Mouse (Mus musculus): ENCODE measurements around the gene Fam217b. TPM values are rescaled to one million over a fixed set of nuclear protein-coding genes. Genes with fewer than 3 reads are reported as not detected.

Gene Fam217b
- polyA plus RNA-seq, 1 experiment: 2.9 TPM

DNA sequence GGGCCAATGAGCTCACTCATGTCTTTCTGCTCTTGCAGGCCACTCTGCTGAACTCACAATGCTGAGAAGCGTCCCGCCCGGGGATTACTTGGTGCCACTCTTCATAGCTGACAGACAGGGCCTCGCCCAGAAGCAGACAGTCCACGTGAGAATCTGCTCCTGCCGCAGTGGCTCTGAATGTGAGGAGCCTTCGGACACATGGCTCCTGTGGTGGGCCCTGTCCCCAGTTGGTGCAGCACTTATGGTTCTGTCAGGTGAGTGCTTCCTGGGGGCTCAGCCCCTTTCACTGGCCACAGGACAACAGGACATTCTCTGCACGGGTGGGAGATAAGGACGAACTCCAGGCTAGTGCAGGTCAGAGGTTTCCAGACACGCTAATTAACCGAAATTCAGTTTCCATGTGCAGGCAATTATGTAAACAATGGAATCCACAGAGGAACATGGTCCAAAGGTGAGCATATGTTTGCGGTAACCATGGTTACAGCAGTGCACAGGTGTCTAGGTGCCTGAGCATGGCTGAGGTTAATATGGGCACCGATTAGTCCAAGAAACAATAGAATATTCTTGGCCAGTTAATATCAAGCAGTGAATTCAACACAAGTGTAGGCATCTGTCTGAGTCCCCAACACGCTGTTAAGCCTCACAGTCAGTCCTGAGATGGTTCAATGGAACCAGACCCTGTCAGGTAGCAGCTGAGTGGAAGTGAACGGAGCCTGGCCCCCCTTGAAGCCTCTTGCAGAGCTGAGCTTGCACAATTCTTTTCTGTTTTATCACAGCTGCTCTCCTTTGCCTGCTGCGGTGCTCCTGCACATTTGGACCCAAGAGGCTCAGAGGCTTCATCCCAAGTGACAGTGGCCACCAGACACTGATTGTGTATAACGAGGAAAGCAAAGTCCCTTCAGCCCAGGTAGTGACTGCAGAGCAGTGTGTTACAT is 57.5 kb downstream of the Fam217b start:
- Histone ChIP-seq H3K9ac (ENCODE audit: low read depth, poor library complexity, severe bottlenecking) (no peak overlapping the region), H3K4me1 (ENCODE audit: control insufficient read depth, insufficient read depth, low read length) (no peaks in the 10 kb centered on the region), H3K36me3 (ENCODE audit: control insufficient read depth, insufficient read depth, low read length, poor library complexity, severe bottlenecking) (no peaks in the 10 kb centered on the region), H3K27ac (ENCODE audit: insufficient read depth, low read length) (no peak overlapping the region), H3K9me3 (replicated peaks; ENCODE audit: control insufficient read depth, insufficient read depth, low read length, poor library complexity, severe bottlenecking) (no peaks in the 10 kb centered on the region), H3K27me3 (ENCODE audit: control insufficient read depth, insufficient read depth, low read length, poor library complexity, severe bottlenecking) (no peaks in the 10 kb centered on the region), H3K4me3 (ENCODE audit: low read depth, low read length) (no peak overlapping the region)
- TF ChIP-seq EP300 (IDR thresholded peaks at IDR 0.05; ENCODE audit: insufficient read depth, low read depth, low read length) (no peak), CTCF (IDR thresholded peaks at IDR 0.05; ENCODE audit: low read depth, low read length) (no peak), POLR2A (IDR thresholded peaks at IDR 0.05; ENCODE audit: insufficient read depth, low read length) (no peak)

- Histone ChIP-seq H3K4me1 (ENCODE audit: control insufficient read depth, insufficient read depth, low read length) (no peaks in the 10 kb centered on the region), H3K9ac (ENCODE audit: low read depth, poor library complexity, severe bottlenecking) (no peak overlapping the region), H3K27me3 (ENCODE audit: control insufficient read depth, insufficient read depth, low read length, poor library complexity, severe bottlenecking) (no peaks in the 10 kb centered on the region), H3K27ac (ENCODE audit: insufficient read depth, low read length) (no peak overlapping the region), H3K9me3 (replicated peaks; ENCODE audit: control insufficient read depth, insufficient read depth, low read length, poor library complexity, severe bottlenecking) (no peaks in the 10 kb centered on the region), H3K4me3 (ENCODE audit: low read depth, low read length) (no peak overlapping the region), H3K36me3 (ENCODE audit: control insufficient read depth, insufficient read depth, low read length, poor library complexity, severe bottlenecking) (no peaks in the 10 kb centered on the region)
- TF ChIP-seq EP300 (IDR thresholded peaks at IDR 0.05; ENCODE audit: insufficient read depth, low read depth, low read length) (no peak), POLR2A (IDR thresholded peaks at IDR 0.05; ENCODE audit: insufficient read depth, low read length) (no peak), CTCF (IDR thresholded peaks at IDR 0.05; ENCODE audit: low read depth, low read length) (no peak)
These were observed 59.6 kb downstream of the Fam217b start for GRCm38 (mm10) chr2:178473916-178474315.

Other genes with a start within 250 kb of the Fam217b start
- gene Sycp2, start 6.8 kb upstream of the Fam217b start, polyA plus RNA-seq (2011; ENCODE audit: insufficient read depth, insufficient read length, low read depth, missing spikeins): 0.78 and 1.1 TPM in 2 replicates
- 0.27 and 0.73 TPM in 2 replicates for gene Ppp1r3d, start 52 bp upstream of the Fam217b start, polyA plus RNA-seq (2011; ENCODE audit: insufficient read depth, insufficient read length, low read depth, missing spikeins)
- gene Cdh26, start 16.0 kb downstream of the Fam217b start, polyA plus RNA-seq (2011; ENCODE audit: insufficient read depth, insufficient read length, low read depth, missing spikeins): not detected in 2 replicates

Measured in ES-Bruce4 (cell line).